Mouse (Mus musculus) lung, adult 2 months (tissue): ENCODE results near the gene Sap18.

Experiments used
- CTCF ChIP-seq: fragments of 200-500 bp; IDR thresholded peaks from 2 replicates; pipeline ENCODE4 v1.5.1; 2011; ENCODE audit warnings: mild to moderate bottlenecking, low read length, control low read depth; ENCODE audit not compliant: insufficient read depth
- POLR2A ChIP-seq: fragments of 200-500 bp; IDR thresholded peaks from 2 replicates; pipeline ENCODE4 v1.6.1; 2011; ENCODE audit warnings: low read depth, mild to moderate bottlenecking, control low read depth, low read length, borderline replicate concordance; ENCODE audit errors: extremely low read depth

DNA sequence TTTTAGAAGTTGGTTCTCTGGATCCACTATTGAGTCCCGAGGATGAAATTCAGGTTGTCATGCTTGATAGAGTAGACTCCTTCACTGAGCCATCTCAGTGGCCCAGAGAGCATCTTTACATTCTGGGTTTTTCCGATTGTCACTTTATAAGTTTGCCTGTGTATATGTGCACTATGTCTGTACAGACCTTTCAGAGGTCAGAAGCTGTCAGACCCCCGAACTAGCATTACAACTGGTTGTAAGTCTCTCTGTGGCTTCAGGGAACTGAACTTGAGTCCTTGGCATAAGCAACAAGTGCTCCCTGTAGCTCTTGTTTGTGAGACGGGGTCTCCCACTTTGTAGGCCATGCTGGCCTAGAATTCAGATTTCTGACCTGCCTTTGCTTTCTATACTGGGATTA lies 5.8 kb downstream of the Sap18 start:
- TF ChIP-seq POLR2A (no peak), CTCF (no peak)
